Mouse (Mus musculus) cerebellum, adult 9-11 months (tissue): ENCODE data around the gene Unc45a.
A peak's percentile ranks its signal among the peaks of the same experiment; 100 is the strongest.

Experiments
- DNase-seq: peaks from one replicate; pipeline ENCODE4 v3.0.0; 2022

Gene Unc45a

DNA sequence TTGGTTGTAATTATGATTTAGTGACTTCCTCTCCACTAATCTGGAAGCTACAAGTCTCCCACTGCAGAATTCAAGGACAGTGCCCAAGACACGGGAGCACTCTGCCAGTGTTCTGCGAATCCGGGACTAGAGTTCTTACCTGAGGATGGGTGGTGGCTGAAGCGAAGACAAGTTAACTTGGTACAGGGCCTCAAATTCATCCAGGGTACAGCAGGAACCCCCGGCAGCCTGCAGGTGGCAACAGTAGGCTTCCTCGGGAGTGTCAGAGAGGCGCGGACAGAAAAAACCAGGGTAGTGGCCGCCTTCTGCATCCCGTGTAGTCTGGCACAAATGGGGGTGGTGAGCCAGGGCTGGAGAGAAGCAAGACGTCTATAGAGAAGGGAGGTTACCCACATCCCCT lies at the start of gene Unc45a:
Gene Unc45a, minus strand, starts transcription at position 213 of the 400 bp plus-strand sequence.
- peak; percentile 81 for DNase-seq

DNA sequence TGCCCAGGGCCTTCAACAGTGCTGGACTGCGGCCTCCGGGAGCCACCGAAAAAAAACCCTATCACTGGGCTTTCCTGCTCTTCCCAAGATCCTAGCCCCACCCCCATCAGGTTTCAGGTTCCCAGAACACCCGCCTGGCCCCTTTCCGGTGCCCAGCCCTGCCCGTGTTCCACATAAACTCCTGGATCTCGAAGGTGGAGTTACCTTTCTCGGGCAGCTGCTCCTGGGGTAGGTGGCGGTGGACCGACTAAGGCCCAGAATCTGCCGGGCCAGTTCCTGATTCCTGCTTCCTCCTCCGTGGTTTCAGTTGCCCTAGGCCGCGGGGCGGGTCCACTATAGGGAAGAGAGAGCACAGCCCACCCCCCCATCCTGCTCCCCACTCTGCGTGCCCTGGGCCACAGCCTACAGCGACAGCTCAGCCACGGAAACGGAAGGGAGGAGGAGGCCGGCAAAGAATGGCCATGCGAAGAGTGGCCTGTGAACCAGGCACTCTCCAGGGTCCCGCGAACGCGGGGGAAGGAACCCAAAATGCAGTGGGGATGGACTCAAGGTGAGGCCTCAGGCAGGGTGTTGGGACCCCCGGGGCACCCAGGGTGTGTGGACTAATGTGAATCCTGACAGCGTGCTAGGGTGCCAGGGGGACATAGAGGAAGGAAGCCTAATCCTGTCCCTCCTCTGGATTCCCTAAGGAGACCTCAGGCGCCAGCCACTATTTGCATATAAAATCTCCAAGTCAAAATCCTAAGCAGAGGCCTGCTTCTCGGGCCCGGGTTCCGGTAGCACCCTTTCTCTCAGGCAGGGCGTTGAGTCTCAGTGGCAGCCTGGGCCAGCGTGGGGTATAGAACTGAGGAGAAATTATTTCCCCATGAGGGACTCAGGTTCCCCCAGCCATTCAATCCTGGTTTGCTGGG lies 47.1 kb upstream of the Unc45a start, which contains the start of gene Fes:
Gene Fes, minus strand, starts transcription at position 314 of the 911 bp plus-strand sequence.
- DNase-seq = peak; percentile 29

DNA sequence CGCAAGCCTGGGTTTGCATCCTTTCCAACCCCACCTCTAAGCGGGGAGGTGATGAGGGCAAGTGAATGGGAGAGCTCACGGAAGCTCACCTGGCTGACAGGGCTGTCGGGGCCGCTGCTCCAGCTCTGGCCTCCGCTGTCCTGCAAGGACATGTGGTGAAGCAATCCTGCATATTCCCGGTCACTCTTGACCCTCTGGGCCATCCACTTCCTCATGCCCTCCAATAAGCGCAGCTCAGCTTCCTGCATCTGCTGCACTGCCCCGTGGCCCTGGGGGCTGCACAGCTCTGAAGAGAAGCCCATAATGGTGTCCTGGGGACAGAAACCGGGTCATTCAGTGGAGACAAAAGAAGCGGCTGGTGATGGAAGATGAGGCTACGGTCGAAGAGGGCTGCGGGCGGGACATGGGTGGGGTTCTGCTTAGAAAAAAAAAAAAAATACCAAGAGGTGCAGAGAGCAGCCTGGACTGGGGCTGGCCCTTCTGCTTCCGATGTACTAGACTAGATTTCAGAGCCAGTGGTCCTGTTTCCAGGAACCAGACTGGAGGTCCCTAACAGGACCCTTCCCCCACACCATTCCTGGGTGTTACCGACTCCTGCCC lies 46.3 kb upstream of the Unc45a start:
- DNase-seq = peak; percentile 20

DNA sequence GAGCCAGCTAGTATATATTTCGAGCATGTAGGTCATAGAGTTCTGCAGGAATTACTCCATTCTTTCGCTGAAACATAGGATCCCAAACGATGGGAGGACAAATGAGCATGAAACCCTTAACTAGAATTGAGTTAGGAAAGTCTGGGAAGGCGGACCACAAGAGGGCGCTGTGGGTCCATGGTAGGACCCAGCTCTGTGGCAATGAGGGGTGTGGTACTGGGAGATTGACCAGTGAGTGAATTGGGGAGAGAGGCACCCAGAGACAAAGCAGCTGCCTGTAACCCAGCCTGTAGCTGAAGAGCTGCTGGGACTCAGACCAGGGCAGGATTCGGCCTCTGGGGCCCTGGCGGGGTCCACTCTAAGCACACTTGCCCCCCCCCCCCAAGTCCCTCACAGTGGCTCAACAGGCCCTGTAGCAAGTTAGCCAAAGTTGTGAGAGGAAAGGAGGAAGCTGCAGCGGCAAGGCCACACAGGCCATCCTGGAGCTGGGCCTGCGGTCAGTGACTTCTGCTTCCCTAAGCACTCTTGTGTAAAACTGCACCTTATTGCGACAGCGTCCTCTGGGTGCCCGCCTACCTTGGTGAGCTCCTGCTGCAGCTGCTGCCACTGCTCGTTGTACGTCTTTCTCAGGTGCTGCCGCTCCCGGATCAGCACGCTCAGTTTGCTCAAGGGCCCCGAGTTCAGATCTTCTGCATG lies 45.6 kb upstream of the Unc45a start:
- DNase-seq = peak; percentile 78

DNA sequence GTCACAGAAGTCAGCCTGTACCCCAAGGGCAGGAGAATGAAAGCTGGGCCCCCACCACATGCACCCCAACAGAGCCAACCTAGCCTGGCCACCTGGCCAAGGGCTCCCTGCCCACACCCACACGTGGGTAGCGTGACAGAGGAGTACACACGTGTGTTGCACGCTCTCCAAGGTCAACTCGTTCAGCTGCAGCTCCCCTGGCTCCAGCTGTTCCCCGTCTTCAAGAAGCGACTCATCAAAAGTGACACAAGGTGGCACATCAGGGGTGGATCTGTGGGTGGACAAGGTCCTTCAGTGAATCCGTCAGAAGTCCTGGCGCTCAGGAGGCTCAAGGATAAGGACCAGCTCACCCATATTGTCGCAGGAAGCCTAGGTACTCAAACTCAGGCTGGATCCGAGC lies 42.1 kb upstream of the Unc45a start:
- no peak for DNase-seq

DNA sequence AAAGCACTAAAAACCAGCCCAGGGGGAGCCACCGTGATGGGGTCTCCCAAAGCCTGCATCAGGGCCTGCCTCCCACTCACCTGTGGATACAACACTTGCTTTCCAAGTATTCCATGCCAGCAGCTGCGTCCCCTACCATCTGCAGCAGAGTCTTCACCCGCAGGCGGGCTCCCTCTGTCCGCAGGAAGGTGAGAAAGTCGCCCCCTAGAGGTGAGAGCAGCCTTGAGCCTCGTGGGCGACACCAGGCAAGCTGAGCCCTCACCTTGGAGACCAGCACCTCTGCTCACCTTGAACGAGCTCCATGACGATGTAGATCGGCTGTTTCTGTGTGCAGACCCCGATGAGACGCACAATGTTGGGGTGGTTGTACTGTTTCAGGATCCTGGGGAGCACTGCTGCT lies 38.7 kb upstream of the Unc45a start:
- DNase-seq = no peak

GRCm38 (mm10) chr7:80377471-80377870 lies 36.7 kb upstream of the Unc45a start:
- DNase-seq = peak; percentile 80

DNA sequence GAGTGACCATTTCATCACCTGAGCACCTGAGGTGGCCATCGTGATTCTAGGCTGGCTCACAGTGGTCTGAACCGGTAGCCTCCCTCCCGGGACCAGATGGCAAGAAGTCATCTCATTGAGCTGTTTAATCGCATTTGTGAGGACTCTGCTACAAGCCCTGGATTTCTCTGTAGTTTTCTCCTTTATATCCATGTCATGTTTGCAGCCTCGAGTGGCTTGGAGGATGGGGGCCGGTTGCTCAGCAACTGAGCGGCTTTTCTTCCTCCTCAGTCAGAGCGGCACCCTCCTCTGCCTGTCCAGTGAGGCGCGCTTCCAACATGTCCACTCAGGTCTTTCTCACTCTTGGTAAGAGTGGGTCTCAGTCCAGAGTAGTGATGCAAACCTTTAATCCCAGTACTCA lies 35.4 kb upstream of the Unc45a start:
- no peak for DNase-seq

DNA sequence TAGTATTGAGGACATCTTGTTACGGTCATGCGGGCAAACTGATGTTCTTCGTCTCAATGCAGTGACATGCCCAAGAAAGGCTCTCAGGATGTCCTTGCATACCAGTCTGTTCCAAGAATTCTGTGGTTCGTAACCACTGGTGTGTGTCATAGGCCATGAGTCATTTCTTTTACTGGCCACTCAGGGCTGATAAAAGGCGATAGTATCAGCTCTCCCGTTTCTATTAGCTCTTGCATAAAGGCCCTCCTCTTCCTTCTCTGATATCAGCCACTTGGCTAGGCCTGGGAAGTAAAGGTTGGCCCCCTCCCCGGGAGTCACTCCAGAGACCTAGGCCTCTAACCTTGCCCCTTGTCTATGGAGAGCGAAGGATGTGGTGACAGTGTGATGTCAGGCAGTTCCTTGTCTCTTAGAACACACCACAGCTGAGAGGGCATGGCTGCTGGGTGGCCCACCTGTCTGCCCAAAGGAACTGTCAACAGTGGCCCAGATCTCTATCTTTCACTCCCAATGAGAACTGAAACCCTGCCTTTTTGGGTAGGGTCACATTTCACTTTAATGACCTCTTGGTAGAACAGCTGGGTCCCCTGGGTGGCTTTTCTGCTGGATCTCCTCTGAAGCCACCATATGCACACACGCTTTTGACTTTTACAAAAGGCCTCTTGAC lies 34.7 kb upstream of the Unc45a start:
- DNase-seq = no peak

DNA sequence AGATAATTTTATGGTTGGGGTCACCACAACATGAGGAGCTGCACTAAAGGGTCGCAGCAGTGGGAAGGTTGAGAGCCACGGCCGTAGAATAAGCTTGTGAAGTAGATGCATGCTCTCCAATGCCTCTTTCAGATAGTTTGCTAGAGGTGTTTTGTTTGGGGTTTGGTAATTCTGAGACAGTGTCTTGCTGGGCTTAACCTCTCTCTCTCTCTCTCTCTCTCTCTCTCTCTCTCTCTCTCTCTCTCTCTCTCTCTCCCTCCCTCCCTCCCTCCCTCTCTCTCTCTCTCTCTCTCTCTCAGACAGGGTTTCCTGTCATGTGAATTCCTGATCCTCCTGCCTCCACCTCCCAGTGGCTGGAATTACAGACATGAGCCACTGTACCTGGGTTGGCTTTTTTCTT lies 33.9 kb upstream of the Unc45a start:
- DNase-seq = no peak

GRCm38 (mm10) chr7:80374280-80374679 lies 33.5 kb upstream of the Unc45a start:
- DNase-seq = no peak

DNA sequence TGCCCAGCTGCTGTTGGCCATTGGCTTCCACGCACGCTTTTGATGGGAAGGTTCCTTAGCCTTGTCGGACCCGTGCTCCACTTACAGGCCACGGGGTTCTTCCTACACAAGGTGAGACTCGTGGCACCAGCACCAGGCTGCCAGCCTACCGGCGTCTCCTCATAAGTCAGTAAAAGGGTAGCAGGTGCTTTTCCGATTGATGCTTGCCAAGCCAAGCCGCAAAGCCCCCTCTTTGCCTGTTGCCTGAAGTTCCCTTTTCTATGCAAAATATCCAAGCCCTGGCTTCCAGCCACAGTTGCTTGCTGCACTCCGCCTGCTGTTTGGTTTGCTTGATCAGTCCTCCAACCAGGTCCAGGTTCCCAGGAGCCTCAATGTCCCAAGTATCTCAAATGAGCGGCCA lies 33.0 kb upstream of the Unc45a start:
- no peak for DNase-seq

- no peak for DNase-seq
Measured at GRCm38 (mm10) chr7:80373352-80373751, 32.5 kb upstream of the Unc45a start.

DNA sequence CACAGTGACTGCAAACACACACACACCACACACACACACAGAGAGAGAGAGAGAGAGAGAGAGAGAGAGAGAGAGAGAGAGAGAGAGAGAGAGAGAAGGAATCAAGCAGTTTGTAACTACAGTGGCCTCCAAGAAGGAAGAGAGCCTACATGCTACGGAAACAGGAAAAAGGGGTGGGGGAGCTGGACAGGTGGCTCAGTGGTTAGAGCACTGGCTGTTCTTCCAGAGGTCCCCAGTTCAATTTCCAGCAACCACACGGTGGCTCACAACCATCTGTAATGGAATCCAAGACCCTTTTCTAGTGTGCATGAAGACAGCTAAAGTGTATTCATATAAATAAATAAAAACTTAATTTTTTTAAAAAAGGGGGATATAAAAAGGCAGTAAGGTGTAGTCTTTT lies 31.9 kb upstream of the Unc45a start:
- no peak for DNase-seq

DNA sequence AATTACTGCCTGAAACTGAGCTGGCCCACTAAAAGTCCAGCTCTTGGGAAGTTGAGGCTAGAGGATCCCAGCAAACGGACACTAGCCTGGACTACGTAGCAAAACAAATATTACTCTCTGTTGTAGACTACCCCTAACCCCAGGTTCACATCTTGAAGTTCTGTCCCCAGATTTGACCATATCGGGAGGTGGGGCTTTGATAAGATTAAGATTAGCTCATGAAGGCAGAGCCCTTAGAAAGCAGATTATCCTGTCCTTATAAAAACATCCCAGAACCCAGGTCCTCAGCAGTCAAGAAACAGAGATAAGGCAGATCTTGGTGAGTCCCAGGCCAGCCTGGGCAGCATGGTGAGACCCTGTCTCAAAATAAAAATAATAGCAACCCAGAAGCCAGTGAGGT lies 31.4 kb upstream of the Unc45a start:
- DNase-seq = no peak

DNA sequence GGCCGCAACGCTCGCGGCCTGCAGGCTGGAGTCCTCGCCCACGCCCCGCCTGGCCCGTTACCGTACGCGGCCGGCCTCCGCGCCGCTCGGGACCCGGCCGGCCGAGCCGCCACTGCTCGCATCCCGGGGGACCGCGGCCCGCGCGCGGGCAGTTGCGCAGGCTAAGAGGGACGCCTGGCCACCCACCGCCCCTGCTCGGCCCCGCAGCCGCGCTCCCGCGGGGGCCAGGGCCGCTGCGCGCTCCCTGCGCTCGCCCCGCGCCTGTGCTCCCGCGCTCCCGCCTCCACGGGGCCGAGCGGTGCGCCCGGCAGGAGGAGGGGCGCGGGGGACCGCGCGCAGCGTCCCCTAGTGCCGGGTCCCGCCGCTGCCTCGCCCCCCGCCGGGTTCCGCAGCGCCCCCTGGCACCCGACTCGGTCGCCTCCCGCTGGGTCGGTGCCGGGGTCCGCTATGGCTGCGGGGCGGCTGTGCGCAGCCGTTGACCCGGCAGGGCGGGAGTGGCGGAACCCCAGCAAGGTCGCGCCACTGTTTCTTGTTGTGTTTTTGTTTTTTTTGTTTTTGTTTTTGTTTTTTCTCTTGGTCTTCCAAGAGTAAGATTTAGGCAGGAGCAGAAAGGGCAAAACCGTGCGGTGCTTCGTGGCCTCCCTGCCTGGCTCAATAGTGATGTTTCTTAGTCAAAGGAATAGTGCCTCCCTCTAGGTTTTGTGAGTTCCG lies 30.4 kb upstream of the Unc45a start, which contains the start of gene Man2a2:
Gene Man2a2, minus strand, starts transcription at position 335 of the 711 bp plus-strand sequence.
- no peak for DNase-seq

GRCm38 (mm10) chr7:80370649-80371040 lies 29.8 kb upstream of the Unc45a start:
- DNase-seq = peak; percentile 94

- no peak for DNase-seq
Measured at GRCm38 (mm10) chr7:80369967-80370431, 29.2 kb upstream of the Unc45a start.

- peak; percentile 77 for DNase-seq
Measured at GRCm38 (mm10) chr7:80369461-80369860, 28.7 kb upstream of the Unc45a start.

DNA sequence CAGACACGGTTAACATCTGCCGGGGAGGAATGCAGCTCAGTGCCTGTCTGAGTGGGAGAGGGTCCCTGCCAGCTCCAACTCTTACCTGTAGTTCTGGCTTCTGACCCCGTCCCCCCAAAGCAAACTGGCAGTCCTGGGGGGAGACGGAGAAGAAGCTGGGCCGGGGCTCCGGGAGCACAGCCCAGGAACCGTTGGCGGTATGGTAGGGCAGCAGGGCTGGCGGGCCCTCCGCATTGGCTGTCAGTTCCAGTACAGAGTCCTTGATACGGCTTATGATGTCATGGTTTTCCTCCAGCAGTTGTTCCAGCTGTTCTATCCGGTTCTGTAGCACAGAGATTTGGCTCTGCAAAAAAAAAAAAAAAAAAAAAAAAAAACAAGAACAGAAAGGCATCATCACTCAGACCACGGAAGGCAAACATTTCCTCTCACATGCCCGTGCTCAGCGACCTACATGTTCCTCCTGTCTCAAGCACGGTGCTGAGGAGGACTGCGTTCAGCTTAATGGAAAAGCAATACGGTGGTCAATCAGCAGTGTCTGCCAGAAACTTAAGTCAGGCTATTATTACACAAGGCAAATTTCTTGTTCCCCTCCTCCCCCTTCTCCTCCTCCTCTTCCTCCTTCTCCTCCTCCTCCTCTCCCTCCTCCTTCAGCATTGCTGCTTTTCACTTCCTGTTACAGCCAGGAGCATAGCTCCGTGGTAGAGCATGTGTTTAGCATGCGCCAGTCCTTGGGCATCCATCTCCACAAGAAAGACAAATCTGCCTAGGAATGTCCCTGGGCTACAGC lies 28.0 kb upstream of the Unc45a start:
- DNase-seq = no peak

DNA sequence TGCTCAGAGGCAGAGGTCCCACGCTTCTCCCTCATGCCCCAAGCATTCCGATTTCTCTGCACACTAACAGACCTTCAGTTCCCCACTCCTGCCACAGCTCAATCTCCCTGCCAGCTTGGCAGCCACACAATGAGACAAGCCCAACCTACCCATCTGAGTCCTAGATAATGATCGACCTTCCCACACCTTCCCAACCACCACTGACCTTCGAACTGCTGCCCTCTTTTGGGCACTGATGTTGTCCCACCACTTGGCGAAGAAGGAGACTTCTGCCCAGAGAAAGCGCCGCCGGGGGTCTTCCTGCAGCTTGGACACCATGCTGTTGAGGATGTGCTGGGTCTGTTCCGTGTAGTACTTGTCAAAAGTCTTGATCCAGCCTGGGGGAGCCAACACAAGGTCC lies 27.2 kb upstream of the Unc45a start:
- DNase-seq = no peak
